Mouse (Mus musculus) mature B cell (primary cell): ENCODE results near the gene Snx20.

Experiments used
- in situ Hi-C: fragments of 300-500 bp; cut with MboI; formaldehyde crosslinking; loops from 2 replicates; pipeline ENCODE4 v1.14.3; 2019

Gene Snx20

DNA sequence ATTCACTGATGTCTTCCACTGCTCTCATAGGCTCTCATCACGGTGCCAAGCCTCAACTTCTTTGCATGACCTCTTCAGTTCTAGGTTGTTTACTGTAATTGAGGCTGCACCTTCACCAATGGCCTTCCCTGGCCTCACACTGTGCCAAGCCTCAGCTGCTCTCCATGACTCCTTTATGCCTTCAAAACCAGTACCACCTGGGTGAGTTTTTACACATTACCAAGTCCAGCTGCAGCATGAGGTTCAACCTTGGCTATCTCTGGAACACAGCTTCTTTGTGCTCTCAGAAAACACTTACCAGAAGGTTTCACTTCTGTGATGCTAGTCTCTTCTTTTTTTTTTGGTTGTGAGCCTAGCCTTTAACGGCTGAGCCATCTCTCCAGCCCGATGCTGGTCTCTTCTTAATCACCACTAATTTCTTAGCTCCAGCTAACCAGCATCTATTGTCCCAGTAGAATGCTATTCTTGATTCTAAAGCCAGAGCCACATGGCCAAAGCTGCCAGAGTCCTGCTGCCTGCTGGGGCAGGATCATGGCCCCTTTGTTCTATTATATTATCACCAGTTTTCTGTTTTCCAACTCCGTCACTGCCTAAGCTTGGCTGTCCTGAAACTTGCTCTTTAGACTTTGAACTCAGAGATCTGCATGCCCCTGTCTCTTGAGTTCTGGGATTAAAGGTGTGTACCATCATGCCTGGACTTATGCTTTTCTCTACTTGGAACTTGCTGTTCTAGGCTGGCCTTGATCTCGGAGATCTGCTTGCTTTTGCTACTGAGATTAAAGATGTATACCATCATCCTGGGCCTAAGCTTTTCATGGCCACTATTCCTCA, 7.0 kb upstream of the Snx20 start:
- in situ Hi-C loops, result no loop called here

DNA sequence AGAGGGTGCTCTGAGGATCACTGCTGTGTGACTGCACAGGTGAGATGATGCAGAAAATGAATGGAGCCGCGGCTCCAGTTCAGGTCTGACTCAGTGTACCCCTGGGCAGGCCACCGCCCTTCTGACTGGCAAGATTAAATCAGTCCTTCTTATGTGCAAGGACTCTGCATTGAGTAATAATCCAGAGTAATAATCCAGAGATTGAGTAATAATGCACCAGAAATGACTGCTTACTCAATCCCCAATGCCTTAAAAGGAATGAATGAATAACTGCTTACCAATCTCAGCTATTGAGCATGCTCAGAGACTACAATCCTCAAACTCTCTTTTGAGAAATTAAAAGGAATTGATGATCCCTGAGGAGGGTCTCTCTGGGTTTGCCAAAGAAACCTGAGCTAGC, 3.0 kb upstream of the Snx20 start:
- in situ Hi-C loops, result loop anchor here (5.0 kb wide), 1 partner anchor 63 kb away; no protein-coding TSS in a partner anchor

DNA sequence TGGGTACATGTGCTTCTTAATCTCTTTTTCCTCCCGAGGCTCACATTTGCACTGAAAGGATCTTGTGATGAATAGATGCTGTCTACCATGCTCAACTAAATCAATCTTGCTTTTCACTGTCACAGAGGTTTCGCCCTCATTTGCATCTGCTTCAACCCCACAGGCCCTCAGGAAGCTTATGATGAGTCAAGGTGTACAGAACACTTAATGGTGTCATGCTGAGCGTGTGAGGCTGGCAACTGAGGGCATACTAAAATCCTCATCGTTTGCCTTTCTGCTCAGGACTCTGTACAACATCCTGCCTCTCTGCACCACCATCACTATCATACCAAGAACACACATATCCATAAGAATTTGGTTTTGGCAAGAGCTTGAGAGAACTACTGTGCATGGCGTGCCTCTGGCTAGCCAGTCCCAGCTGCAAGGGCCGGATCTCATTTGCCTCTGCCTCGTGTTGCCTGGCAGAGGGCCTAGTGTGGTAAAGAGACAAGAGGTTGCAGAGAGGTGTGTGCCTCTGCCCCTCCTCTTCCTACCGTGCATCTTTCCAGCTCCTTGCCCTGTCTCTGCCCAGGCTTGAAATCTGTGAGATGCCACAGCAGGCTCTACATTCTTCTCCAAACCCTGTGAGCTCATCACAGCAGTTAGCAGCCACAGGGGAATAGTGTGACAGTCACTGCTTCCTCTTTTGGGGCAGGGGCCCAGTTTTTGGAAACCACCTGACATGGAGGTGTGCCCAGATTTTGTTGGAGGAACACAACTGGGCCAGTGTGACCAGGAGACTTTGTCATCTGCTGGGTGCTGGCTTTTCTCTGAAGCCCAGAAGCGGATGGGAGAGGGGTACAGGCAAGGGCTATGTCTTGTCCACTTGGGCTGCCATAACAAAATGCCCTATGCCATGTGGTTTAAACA, 1.4 kb upstream of the Snx20 start:
- in situ Hi-C loops, result loop anchor here (5.0 kb wide), 1 partner anchor 65 kb away; no protein-coding TSS in a partner anchor

DNA sequence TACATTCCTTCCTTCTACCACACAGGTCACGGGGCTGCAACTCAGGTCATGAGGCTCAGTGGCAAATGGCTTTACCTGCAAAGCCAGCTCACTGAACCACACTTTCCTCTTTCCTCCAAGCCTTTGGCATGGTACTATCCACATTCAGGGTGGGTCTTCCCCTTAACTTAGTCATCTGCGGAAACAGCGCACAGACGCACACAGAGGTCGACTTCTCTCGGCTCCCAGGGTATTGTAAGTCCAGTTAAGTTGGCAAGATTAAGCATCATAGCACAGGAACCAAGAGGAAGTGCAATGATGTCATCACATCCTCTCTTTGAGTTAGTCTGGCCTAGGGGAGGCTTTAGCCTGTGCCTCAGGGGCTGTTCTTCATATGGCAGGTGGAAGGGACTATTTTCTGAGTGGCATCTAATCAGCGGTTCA, 2.6 kb downstream of the Snx20 start:
- in situ Hi-C loops, result no loop called here

DNA sequence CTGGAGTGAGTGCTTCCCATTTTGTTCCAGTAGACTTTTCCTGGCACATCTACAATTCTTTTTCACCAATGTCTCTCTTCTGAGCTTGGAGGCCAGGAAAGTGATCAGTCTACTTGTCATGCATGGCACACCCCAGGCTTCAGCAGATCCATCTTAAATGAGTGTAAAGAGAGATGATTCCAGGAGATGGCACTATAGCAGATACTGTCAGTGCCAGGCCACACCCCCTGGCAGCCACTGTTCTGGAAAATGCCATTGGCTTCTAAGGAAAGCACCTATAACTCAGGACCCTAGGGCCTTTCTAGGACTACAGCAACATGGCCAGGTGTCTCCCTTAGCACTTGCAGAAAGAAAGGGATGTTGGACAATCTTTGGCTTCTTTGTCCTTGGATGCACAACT, 4.8 kb downstream of the Snx20 start:
- in situ Hi-C loops, result no loop called here

DNA sequence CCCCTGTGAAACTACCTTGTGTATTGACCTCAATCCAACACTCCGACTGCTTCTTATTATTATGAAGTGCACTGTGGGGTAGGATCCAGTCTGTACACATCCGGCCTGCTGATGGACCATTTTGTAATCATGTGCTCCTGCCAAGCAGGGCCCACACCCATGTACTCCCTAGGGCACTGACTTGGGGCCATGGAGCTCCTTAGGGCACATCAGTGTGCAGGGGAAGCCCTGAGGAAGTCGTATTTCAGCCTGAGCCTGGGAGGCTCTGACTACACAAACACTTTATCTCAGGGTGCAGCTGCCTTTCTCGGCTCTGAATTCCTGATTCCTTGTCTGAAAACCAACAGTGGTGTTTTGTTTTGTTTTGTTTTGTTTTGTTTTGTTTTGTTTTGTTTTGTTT, 5.7 kb downstream of the Snx20 start:
- in situ Hi-C loops, result no loop called here

DNA sequence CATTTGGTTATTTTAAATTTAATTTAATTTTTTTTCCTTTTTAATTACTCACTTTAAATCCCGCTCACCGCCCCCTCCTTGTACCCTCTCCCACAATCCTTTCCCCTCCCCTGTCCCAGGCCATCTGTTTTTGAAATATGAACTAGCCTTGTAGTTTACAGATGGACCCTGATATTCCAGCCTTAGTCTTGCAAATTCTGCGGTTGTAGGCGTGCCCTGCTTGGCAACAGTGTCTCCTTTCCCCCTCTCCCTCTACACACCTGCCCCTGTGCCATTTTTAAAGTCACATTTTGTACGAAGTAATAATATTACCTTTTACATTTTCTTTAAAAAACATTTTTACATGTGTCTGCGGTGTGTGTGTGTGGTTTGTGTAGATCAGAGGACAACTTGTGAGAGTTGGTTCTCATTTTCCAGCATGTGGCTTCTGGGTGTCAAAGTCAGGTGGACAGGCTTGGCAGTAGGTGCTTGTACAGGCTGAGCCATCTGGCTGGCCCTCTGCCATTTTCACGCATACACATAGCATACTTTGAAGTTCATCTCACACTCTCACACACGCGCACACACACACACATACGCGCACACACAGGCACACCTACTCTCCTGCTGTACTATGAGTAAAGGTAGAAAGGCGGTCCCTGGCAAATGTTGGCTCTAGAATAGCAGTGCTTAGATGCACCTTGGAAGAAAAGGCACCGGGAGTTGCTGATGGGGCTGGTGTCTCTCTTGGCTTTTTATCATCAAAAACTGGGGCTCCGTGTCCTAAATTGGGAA, 7.7 kb downstream of the Snx20 start:
- in situ Hi-C loops, result no loop called here

DNA sequence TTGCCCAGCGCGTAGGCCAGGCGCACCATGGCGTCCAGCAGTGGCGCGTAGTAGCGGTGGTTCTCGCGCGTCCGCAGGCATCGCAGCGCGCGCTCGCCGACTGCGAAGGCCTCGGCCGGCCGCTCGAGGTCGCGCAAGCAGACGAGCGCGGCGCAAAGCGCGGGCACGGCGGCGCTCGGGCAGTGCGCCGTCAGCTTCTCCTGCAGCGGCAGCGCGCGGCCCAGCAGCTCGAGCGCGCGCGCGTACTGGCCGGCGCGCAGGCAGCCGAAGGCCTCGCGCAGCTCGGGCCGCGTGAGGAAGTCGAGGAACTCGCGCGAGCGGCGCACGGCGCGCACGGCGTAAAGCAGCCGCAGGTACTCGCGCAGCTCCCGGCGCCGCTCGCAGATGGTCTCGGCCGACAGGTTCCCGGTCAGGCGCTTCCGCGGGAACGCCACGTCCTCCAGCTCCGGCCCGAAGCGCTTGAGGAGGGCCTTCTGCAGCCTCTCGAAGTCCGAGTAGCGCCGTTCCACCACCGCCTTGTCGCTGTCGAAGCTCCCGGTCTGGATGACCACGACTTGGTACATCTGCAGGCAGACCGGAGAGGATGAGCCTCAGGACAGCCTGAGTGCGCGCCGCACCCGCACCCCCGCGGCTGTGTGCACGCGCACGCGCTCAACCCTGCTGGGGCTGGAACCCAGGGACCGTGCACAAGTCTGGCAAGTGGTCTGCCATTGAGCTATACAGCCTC, 8.5 kb downstream of the Snx20 start:
- in situ Hi-C loops, result no loop called here

DNA sequence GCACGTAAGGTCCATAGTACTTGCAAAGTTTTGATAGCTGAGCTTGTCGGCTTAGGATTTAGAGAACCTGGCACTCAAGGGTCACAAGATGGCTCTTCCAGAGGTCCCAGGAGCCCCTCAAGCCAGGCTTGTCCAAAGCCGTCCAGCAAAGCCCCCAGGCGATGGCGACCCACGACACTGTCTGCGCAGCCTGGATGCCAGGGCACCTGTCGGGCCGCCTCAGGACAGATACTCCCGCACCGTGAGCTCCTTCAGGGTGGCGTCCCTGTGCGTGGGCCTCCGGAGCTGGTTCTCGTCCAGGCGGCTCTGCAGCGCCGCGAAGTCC, 9.0 kb downstream of the Snx20 start:
- in situ Hi-C loops, result no loop called here

DNA sequence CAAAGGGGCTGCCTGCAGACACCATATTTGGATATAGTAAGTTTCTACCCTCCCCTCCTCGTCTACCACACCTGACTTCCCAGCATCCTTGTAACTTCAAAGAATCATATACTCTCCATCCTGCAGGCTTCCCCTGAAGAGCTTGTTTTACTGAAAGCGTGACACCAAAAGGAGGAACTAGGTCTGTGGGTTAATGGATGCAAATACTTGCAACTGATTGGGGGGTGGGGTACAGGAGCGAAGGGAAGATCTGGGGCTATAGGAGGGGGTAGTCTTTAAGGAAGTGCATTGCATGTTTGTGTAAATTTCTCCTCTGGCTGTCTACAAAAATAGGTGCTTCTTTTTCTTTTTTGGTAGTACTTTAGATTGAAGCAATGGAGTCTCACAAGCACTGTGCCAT, 9.5 kb downstream of the Snx20 start:
- in situ Hi-C loops, result no loop called here

DNA sequence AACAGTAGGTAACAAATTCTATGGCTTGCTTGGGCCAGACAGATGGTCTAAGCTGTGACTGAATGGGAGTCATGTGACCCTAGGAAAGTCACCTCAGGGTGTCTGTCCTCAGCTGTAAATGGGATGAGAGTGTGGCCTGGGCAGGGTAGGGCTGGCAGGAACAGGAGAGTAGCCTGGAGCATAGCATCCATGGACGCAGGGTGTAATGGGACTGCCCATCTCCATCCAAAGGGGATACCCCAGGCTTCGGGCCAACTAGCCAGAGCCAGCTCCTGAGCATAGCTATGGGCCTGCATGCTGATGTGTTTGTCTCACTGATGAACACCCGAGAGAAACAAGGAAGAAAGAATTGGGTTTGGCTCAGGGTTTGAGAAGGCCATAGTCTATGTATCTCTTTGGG, 11.7 kb downstream of the Snx20 start:
- in situ Hi-C loops, result no loop called here

DNA sequence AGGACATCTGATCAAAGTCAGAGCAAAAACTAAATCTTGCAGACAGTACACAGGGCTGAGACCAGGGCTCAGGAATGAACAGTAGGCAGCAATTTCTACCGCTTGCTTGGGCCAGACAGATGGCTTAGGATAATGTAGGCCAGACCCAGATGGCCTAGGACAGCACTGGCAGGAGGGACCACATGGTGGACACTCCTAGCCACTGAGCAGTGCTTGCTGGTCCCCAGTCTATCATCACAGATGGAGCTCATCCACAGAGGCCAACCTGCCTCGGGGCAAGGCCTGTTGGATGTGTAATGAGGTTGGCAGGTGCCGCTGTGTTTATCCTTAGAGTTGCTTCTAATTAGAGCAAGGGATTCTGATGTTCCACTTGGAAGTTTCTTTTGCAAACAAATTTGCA, 12.6 kb downstream of the Snx20 start:
- in situ Hi-C loops, result no loop called here

DNA sequence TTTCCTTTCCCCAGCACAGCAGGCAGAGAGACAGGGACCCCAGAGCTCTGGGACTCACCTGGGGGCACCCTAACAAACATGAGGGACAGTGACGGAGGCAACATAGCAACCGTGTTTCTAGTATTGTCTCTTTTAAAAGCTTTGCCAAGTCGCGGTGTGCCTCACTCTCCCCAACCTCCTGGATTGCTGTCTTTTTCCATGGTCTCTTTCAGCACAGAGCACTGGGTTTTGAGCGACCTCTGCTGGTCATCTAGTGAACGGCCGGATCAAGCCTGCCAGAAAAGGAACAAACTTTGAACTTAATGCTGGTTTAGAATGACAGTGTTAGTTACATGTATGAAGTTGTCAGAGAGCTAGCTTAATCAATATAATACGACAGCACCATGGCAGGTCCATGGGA, 14.5 kb downstream of the Snx20 start:
- in situ Hi-C loops, result no loop called here

DNA sequence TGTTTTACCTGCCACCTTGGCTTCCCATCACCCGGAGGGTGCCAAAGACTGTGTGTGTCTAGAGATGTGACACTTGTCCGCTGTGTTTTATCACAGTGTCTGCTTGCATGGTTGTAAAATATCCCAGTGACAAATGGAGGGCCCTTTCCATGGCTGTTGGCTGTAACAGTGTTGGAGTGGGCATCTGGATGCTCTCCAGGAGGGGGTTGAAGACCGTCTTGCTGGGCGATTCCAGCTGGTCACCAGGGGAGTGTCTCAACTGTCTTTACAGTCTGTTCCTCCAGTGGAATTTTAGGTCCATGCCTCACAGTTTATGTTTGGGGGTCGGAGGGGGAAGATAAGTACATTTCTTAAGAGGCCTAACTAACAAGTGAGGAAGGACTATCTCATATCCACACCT, 15.0 kb downstream of the Snx20 start:
- in situ Hi-C loops, result no loop called here

DNA sequence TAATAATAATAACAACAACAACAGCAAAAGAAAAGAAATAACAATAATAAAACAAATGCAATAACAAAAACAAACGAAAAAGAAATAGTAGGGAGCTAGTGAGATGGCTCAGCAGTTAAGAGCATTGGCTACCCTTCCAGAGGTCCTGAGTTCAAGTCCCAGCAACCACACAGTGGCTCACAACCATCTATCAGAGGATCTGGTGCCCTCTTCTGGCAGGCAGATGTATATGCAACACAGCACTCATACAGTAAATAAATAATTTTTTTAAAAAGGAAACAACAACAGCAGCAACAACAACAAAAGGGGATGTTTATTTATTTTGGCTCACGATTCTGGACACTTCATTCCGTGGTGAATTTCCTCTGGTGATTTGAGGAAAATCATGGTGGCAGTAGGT, 16.4 kb downstream of the Snx20 start:
- in situ Hi-C loops, result no loop called here

DNA sequence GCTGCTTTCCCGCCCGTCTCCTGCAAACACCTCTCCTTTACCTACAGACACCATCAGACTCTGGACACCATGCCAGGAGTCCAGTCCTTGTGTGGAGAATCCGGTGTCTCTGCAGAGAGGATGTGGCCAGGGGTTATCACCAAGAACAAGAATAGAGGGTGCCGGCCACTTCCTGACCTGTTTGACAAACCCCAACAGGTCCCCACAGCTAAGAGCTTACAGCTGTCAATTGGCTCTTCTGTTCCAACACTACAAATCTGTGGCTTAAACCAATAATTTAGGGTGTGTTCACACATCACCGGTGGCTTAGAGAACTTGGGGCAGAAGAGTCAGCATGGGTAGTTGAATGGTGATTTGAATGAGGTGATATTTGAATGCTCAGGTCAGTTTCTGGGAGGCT, 17.3 kb downstream of the Snx20 start:
- in situ Hi-C loops, result no loop called here

DNA sequence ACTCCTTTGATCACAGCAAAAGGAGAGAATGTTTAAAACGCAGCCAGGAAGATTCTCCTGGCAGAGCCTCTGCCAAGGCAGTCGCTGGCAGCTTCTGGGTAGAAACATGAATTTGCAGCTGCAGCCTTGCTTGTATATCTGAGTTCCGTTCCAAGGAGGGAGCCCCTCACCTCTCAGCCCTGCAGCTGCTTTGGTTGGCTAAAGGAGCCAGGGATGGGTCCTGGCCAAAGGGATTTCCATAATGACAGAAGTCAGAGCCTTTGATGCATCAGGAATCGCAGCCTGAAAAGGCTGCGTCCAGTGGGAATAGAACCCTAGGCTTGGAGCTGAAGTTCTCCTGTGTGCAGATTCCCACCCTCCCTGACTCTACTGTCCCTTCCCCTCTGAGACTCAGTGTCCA, 20.9 kb downstream of the Snx20 start:
- in situ Hi-C loops, result no loop called here

DNA sequence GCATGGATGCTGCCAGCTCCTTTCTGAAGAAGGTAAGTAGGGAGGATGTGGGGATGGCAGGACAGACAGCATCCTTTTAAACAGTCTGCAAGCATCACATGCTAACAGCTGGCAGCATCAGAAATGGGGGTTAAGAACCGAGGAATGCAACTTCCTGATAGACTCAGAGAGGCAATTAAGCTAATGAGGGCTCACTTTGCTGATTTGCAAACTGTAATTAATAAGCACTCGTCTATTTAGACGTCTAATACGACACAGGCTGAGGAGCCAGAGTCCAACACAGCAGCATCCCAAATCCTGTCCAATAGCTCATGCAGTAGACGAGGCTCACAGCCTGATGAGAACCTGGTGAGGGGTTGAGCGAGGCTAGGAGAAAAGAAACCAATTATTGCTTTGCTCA, 25.7 kb downstream of the Snx20 start:
- in situ Hi-C loops, result no loop called here

DNA sequence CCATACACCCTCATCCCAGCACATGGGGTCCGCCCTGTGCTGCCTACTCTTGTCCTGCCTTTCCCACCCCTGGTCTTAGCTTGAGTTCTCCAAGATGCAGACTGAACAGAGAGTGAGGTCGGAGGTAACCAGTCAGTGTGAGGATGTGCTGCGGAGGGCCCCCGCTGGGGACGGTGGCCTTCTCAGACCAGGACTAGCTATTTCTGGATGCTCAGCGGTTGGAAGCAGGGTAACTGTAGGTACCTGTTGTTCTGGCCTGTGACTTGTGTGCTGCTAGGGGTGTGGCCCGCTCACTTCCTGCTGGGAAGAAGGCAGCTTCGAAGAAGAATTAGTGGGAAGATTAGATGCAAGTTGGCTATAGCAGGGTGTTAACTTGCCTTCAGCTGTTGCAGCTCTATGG, 26.9 kb downstream of the Snx20 start:
- in situ Hi-C loops, result no loop called here

DNA sequence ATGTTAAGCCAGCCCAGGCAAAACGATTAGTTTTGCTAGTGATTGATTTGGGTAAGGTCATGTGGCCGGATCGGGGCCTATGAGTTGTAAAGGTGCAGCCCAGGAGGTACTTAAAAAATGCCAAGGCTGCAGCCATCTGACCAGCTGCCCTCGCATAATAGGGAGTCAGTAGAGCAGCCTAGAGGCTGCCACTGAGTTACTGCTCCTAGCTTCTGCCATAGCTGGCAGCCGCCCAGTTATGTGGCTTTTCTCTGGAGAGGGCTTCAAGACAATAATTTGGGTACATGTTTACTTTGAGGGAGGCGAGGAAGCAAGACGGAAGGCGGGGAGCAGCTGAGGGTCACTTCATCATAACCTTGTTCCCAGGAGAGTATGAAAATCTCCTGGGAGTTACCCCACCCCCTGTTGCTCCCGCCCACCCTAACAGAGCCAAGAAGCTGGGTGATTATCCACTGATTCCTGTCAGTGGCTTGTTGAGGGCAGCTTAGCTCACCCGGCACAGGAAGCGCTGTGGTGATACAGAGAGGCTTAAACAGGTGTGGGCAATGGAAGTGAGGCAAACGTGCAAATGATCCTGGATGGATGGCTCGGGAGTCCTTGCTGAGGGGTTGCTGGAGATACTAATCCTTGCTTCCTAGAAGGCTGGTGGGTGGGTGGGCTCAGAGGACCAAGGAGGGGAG, 30.4 kb downstream of the Snx20 start:
- in situ Hi-C loops, result no loop called here
